Mouse (Mus musculus): ENCODE results near the gene Duoxa1.
A peak's percentile ranks its signal among the peaks of the same experiment; 100 is the strongest.
"Not testable (repeated sequence)": the region's sequence is repeated elsewhere in the genome, so short reads cannot be mapped to it uniquely, and the experiment has no call there.

Duoxa1 gene

DNA sequence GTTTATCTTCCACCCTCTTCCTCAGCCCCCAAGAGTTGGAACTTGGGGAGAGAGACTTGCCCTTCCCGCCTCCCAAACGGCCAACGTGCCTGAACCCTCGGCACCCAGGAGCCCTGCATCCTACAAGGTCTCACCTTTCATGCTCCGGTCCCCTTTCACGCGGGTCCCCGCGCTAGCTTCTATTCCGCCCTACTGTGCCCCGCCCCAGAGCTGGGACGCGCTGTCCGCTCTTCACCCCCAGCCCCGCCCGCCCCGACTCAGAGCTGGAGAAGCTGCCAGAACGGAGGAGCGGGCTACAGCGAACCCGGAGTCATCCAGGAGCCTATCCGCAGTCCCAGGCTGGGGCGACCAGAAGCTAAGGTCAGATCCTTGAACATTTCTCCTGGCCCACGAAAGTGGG, at the start of gene Duoxa1:
Duoxa1 (minus strand) TSS at position 195 of the 400 bp plus-strand sequence.
- DNase-seq: no peak

DNA sequence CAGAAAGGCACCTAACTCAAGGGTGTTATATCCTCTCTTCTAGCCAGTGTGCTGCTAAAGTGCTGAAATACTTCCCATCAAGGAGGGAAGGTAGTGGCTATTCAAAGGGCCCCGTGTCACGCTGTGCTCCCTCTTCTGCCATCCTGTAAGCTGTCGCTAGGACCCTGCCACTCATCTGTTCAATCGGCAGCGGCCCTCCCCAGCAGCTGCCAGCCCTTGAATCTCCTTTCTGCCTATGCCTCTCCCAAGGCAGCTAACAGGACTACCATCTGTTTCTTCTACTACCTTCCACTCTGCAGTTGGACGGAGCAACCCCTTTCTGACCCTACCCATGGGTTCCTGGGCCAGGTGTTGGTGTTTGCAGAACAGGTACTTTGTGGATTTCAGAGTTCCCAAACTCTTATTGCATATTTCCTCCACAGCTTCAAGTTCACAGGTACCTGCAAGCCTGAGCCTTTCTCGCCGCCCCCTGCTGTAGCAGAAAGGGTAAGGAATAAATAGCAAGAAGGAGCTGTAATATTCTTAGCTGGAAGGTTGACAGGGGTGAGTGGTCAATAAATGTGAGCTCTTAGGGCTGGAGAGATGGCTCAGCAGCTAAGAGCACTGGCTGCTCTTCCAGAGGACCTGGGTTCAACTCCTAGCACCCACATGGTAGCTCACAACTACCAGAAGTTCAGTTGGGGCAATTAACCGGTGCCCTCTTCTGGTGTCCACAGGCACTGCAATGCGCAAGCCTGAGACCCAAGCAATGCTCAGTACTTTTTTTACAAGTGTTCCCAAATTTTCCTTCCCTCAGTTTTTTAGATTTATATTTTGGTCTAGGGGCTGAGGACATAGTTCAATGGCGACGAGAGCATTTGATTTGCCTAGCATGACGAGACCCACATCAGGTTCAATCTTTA, 49.3 kb upstream of the Duoxa1 start:
- DNase-seq: peak; percentile 32

DNA sequence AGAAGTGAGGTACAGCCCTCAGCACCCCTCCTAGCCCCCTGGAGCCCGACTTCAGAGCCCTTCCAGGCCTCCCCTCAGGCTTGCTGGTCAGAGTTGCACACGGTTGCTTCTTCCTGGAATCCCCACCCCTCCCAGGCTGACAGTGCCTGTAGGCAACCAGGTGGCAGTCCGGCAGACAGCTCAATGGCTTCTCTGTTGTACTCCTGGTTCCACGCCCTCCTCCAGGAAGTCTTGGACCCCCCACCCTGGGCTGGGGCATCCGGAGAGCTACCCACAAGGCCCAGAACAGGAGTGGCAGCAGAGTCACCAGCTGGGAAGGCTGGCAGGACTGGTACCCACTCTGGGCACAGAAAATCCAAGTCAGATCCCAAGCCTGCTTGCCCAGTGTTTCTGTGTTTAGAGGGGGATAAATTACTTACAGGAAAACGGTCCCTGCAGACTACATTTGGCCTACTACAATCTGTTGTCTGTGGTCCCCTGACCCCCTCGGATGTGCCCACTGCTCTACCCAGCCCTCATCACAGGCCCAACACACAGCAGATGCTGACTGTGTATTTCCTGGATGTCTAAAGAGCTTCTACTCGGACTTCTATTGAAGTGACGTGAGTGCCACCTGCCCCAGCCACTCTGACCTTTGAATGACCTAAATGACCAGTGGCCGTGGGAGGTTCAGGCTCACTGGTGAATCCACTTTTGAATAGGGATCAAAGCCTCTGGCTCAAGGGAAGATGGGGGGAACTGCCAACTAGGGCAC, 48.5 kb upstream of the Duoxa1 start:
- peak; percentile 52 for DNase-seq

DNA sequence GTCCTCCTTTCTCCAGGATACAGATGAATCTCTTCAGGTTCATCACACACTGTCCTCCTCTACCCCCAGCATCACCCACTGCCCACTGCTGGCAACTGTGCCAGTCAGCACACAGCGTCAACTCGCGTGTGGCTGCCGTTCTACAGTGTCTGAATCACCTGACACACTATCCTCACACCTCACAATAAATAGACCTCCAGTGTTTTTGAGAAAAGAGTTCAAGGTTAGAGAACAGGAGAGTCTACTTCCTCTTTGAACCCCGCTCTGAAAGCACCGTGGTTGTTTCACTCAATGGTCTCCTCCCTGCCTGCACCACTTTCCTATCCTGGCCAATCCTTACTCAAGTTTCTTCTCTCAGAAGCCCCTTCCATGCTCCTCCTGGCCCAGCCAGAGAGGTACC, 47.7 kb upstream of the Duoxa1 start:
- no peak for DNase-seq

DNA sequence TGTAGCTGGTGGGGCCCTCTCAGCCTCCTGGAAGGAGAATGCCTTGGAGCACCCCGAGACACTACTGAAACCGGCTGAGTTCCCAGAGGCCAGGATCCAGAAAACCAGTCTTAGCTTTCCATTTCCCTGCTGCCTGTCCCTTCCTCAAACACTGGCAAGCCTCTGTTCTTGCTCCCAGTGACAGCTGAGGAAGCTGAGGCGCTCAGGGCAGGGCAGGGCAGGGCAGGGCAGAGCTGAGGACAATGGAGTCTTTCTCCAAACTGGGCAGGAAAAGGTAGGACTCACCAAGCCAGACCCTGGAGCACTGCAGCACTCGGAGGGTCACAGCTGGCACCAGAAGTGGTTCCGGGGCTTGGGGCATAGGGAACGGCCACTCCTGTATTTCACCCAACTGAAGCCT, 46.8 kb upstream of the Duoxa1 start:
- no peak for DNase-seq

DNA sequence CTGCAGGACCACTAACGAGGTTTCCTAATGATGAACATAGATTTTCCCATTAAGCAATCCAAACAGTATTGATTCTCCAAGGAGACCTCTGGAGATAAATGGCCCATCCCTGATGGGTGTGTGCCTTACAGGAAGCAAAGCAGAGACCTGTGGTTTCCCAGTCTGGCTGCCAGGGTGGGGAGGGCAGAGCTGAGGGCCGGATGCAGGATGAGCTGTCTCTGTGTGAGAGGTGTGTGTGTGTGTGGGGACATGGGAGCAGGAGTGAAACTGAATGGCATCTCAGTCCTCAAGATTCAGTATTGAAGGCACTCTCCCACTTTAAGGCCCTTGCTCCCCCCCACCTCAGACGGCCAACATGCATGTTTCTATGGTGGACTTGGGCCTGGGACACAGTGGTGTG, 42.7 kb upstream of the Duoxa1 start:
- no peak for DNase-seq

DNA sequence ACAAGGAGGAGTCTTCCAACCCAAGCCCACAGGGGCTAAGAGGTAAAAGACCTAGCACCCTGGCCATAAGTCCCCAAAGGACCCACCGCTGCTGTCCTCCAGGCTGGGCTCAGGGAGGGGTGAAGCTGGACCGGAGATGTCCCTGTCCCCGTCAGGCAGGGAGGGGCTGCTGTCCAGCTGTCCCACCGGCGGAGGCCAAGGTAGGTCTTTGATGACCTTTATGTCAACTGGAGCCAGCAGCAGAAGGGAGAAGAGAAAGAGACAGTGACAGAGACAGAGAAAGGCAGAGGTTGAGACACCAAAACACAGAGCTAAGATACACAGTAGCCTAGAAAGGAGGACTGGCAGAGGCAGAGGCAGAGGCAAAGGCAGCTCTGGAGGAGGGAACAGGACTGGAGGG, 41.9 kb upstream of the Duoxa1 start:
- DNase-seq: peak; percentile 34

DNA sequence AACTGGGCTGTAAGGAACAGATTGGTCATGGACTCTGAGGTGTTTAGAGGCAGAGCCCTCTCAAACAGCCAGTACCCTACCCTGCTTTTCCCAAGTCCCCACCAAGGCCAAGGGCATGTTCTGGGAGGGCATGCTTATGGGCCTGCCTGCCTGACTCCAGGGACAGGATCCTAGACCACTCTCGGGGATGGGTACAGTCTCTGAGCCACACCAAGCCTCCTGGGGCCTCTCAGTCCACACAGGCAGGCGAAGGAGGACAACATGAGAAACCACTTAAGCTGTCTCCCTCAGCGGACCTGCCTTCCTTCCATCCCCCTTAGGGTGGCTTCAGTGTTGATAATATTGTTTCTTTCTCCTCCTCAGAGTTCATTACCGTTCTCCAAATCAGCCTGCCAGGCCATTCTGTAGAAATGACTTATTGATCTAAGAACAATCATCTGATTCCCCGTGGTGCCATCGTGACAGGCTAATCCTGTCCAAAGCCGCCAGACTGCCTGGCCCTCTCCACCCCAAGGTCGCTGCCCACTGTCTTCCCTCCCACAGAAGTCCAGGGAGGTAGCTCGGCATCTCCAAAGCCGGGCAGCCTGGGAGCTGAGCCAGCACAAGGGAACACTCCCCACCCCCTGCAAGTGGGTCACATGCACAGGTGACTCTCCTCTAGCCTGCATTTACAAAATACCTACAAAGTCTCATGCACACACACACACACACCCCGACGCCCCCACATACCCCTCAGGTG, 40.8 kb upstream of the Duoxa1 start:
- DNase-seq: peak; percentile 74

DNA sequence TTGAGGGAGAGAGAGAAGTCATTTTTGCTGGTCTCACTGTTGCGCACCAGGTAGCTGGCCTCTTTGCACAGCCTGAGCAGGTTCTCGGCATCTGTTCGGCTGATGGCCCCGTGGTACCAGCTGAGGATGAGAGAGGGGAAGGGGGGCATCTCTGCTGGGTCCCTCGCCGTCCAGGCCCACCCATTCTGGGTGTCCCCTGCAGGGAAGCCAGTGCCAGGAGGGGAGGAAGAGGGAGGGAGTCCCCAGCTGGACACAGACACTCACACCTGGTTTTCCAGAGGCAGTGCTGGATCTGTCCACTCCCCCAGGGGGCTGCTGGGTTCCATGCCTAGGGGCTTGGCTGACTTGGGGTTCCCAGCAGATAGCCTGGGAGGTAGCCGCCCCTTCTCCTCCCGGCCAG, 40.2 kb upstream of the Duoxa1 start:
- DNase-seq: peak; percentile 46

DNA sequence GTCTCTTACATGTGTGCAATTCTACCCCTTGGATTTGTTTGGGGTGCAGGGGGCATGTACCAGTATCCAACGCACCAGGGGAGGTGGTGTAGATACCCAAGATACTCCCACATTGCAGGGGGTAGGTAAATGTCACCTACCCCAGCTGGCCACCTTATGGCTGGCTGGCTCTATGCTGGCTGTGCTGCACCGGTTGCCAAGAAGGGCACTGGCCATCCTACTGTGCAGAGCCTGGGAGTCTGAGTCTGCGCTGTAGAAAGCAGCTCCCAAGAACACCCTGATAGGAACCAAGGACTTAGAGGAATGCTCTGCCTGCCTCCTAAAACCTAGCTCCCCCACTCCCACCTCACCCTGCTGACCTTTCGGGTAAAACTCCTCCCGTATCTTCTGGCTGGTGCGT, 39.5 kb upstream of the Duoxa1 start:
- DNase-seq: peak; percentile 69

DNA sequence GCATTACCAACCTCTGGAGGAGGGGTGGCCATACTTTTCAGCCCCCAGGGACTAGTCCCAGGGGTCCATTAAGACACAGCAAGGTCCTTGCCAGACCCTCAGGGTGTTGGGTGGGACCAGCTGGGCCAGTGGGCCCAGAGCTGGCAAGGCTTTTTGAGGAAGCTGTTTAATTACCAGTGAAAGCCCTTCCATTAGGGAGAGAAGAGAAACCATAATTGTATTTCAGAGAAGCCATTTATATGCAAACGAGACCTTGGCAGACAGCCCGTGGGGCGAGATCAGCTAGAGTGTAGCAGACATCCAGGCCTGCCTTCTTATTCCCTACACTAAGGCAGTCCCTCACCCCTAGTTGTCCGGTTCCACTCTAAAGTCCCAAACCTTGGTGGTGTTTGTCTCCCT, 38.4 kb upstream of the Duoxa1 start:
- DNase-seq: peak; percentile 60

DNA sequence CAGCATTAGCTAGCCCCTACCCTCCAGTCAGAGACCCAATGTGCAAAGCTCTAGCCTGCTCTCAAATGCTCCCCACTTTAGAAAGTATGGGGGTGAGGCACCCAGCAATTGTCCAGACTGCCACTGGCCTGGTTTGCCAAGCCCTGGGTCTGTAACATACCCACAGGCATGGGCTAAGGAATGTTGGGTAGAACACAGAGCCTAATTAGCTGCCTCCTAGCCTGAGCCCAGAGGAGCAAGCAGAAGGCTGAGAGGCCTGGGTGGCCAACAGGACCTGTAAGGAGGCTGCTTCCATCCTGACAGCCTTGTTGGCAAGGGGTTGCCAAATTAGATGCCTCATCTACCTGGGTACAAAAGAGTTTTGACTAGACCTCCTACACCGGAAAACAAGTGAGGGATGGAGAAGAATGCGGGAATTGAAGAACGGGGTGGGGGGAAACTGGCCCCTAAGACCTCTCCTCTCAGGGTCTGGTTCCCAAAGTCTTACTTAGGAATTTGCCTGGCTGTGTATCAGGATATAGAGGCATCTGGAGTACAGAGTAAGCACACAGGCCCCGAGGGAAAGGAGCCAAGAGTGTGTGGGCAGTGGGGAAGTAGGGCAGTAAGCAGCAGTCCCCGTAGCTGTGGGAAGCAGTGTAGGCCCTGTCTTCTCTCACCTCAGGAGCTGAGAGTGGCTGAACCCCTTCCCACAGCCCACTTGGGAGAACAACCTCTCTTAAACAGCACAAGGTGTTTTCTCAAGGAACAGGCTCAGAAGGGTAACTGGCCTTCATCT, 37.8 kb upstream of the Duoxa1 start:
- DNase-seq: peak; percentile 48

DNA sequence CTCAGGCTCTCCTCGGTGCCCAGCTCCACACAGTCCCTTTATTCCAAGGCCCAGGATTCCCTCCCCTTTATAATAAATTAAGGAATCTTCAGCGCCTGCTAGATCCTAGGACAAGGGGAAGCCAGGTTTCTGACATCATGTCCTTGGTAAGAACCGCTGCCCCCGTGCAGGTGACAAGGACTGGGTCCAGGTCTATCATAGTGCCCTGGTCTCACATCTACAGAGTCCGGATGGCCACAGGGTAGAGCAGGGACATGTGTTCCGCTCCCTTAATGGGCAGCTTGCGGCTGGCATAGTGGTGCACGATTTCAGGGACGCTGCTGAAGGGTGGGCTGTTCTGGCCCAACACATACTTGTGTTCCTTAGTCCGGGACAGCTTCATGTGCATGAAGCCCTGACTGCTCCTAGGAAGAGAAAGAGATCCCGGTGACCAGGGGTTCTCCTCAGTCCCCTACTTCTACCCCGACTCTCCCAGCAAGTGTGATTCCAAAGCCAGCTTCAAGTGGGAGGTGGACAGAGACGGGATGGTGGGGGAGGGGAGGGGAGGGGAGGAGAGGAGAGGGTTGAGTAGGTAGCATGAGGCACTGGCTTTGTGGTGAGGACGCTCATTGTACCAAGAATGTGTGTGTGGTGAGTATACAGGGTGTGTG, 35.7 kb upstream of the Duoxa1 start:
- peak; percentile 64 for DNase-seq

DNA sequence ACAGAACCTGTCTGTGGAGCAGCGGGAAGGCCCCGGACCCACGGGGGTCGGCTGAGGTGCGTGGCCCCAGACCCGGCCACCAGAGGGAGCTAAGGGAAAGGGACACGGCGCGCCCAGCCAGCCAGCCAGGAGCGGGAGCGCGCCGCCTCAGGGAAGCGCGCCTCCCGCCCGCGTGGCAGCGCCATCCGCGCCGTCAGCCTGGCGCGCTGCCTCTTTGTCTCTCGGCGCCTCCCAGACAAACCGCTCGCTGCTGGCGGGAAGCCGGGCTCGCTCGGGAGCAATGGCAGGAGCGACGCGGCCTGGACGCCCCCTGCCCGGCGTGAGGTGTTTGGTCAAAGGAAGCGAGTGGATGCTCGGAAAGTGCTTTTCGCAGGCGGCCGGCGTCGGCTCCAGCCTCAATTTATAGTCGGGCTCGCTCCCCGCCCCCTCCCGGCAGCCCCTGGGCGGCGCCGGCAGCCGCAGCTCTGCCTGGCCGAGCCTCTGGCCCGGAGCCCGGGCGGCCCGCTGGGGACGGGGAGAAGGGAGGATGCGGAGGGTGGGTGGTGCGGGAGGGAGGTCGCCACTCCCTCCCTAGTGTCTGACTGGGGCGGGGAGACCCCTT, 35.1 kb upstream of the Duoxa1 start:
- DNase-seq: peak; percentile 94

DNA sequence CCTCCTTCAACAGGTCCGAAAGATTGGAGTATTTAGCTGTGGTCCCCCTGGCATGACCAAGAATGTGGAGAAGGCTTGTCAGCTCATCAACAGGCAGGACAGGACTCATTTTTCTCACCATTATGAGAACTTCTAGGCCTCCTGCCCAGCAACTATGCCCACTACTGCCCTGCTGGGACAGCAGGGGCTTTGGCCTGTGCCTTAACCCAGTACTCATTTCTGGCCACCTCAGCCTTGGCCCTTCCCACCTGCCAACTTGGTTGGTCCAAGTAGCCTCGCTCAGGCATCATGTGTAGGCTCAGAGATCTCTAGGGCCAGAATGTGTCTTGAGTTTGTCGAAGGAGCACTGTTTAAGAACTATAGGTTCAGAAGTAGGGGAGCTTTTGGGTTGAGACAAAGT, 33.7 kb upstream of the Duoxa1 start:
- peak; percentile 35 for DNase-seq

DNA sequence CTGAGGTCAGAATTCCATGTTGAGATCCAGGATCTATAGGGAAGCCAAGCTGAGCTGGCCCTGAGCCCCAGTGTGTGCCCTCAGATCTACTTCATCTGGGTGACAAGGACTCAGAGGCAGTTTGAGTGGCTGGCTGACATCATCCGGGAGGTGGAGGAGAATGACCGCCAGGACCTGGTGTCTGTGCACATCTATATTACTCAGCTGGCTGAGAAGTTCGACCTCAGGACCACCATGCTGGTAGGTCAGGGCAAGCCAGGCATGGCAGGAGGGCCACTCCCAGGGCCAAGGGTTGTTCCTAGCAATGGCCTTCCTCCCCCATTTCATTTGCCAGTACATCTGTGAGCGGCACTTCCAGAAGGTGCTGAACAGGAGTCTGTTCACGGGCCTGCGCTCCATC, 32.6 kb upstream of the Duoxa1 start:
- DNase-seq: peak; percentile 38

DNA sequence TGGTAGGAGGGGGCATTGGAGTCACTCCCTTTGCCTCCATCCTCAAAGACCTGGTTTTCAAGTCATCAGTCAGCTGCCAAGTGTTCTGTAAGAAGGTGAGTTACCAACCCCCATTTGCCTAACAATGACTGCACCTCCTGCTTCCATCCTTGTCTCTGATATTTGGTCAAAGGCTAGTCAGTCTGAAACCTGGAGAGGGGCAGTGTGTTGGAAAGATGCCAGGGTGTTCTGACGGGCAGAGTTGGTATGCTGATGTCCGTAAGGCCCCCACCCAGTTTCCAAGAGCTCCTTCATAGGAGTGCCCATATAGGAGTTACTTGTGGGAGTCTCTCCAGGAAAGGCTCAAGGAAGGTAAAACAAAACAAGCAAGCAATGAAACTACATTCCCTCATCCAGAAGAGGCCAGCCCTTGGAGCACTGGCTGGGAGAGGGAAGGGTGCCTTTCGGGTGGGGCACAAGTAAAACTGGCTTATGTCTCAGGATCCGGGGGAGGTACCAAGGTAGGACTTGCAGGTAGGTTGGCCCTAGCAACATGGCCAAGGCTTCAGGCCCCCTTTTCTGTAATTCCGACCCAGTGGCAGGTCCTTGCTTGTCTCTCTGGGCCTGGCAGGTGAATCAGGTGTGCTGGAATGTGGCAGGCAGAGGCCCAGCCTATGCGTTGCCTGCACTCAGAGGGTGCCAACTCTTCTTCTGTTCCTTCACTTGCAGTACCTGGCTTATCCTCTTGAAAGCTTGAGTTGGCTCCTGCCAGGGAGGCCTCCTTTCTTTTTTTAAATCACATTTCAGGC, 31.8 kb upstream of the Duoxa1 start:
- DNase-seq: peak; percentile 33

DNA sequence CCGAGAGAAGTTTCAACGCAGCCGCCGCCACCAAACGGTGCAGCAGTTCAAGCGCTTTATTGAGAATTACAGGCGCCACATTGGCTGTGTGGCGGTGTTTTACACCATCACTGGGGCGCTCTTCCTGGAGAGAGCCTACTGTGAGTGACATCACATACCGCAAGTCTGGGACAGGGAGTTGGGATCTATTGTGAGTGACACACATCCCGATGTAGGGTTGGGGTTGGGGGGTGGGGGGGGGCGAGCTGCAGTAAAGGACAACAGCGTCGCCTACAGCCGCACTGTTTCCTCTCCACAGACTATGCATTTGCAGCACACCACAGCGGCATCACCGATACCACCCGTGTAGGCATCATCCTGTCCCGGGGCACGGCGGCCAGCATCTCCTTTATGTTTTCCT, 23.8 kb upstream of the Duoxa1 start:
- DNase-seq: no peak

DNA sequence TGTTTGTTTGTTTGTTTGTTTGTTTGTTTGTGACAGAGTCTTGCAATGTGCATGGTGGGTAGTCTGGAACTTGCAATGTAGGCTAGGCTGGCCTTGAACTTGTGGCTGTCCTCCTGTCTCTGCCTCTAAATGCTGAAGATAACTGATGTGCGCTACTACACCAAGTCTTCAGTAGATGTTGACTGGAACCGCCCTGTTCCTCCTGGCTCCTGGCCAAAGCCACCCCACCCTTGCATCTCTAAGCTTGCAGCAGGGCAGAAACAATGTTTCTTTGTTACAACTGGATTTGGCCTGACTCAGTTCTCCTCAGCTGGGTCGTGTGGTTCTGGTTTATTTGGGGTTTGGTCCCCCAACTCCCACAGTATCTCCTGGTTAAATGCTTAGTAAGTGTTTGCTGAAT, 20.6 kb upstream of the Duoxa1 start:
- DNase-seq: no peak

DNA sequence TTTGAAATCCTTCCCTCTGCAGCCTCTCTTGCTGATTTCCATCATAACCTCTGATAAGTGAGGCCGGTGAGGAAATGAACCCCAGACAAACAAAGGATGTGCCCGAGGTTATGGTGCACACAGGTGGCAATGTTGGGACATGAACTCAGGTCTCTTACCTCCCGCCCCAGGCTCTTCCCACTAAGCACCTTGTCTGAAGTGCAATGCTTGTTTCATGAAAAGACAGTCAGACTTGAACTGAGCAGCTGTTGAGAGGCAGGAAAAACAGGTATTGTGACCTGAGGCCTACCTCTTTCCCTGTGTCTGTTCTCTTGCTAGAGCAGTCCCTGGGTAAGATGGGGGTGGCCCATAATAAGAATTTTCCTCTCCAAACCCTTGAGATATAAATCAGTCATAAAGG, 18.7 kb upstream of the Duoxa1 start:
- no peak for DNase-seq

DNA sequence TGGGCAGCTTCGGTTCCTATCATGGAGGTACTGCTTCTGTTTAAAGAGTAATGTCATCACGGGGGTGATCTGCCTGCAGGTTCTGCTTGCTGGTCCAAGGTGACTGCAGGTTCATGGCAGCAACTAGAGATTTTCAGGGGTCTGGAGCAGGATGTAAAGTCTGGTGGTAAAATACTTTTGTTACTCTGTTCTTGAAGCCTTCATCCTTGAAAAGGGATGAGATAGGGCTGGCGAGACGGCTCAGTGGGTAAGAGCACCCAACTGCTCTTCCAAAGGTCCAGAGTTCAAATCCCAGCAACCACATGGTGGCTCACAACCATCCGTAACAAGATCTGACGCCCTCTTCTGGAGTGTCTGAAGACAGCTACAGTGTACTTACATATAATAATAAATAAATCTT, 16.8 kb upstream of the Duoxa1 start:
- not testable (repeated sequence) for DNase-seq
